Mouse (Mus musculus) limb, embryonic 12.5 days (tissue): ENCODE measurements at regions not wholly inside any gene's neighbourhood (a gene's known extent, or its start where the extent isn't known, plus 50 kb on each side); places are given as distances from the start of the nearest gene placed in this dataset.

Experiments
- ATAC-seq: fragments of 200-750 bp; cut with Nextera tagmentation; 2 replicates; pipeline ENCODE4 v1.8.0; 2017; ENCODE audit warnings: low read depth, moderate TSS enrichment; ENCODE audit not compliant: insufficient number of reproducible peaks, insufficient read depth, low FRiP score, low TSS enrichment
- H3K27ac ChIP-seq: fragments of 300-500 bp; sonication (generic); 2 replicates; pipeline ENCODE4 v1.5.1; 2016; ENCODE audit warnings: mild to moderate bottlenecking, moderate library complexity
- H3K27me3 ChIP-seq: fragments of 300-500 bp; sonication (generic); 2 replicates; pipeline ENCODE4 v1.6.1; 2016; ENCODE audit warnings: mild to moderate bottlenecking, moderate library complexity
- H3K36me3 ChIP-seq: fragments of 300-500 bp; sonication (generic); 2 replicates; pipeline ENCODE4 v1.6.1; 2016; ENCODE audit warnings: mild to moderate bottlenecking, moderate library complexity
- H3K4me1 ChIP-seq: fragments of 300-500 bp; sonication (generic); replicated peaks from 2 replicates; pipeline ENCODE4 v1.6.1; 2016
- H3K4me2 ChIP-seq: fragments of 300-500 bp; sonication (generic); 2 replicates; pipeline ENCODE4 v1.6.1; 2016; ENCODE audit warnings: mild to moderate bottlenecking, moderate library complexity
- H3K4me3 ChIP-seq: fragments of 300-500 bp; sonication (generic); replicated peaks from 2 replicates; pipeline ENCODE4 v1.5.1; 2016; ENCODE audit warnings: mild to moderate bottlenecking
- H3K9ac ChIP-seq: fragments of 300-500 bp; sonication (generic); replicated peaks from 2 replicates; pipeline ENCODE4 v1.6.1; 2016; ENCODE audit warnings: mild to moderate bottlenecking, moderate library complexity
- H3K9me3 ChIP-seq: fragments of 300-500 bp; sonication (generic); 2 replicates; pipeline ENCODE4 v1.6.1; 2016; ENCODE audit warnings: mild to moderate bottlenecking, moderate library complexity
- WGBS: fragments of 180-500 bp; shearing (Covaris S2); methylation state at CpG from one replicate; pipeline ENCODE4 v1.1.7; 2016; 5-methylcytosine and 5-hydroxymethylcytosine counted together

DNA sequence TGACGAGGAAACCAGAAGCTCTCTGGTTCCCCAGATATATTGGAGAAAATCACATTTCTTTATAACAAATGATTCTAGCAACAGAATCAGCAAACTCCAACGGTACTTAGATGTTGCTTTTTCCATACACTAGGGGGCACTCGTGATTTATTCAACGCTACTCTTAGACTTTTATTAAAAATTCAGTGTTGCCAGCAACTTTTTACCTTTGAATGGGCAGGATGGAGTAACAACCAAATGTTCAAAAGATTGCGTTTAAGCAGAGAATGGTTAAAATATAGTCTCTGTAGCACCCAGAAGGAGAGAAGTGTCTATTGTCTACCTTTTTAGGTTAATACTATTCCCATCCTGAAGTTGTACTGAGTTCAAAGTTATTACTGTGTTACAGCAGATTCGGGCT, 715.4 kb upstream of the Cblb start:
- no peak overlapping the region for H3K27ac ChIP-seq
- no peaks in the 10 kb centered on the region for H3K27me3 ChIP-seq
- no peak overlapping the region for H3K4me2 ChIP-seq
- no peak overlapping the region for H3K9ac ChIP-seq
- no peaks in the 10 kb centered on the region for H3K36me3 ChIP-seq
- no peak for ATAC-seq
- H3K9me3 ChIP-seq, result no peaks in the 10 kb centered on the region
- H3K4me3 ChIP-seq, result no peak overlapping the region
- peaks cover 11% of the 10 kb centered on the region for H3K4me1 ChIP-seq
- WGBS, result 14% methylated on average over 6 of the region's 6 CpGs

DNA sequence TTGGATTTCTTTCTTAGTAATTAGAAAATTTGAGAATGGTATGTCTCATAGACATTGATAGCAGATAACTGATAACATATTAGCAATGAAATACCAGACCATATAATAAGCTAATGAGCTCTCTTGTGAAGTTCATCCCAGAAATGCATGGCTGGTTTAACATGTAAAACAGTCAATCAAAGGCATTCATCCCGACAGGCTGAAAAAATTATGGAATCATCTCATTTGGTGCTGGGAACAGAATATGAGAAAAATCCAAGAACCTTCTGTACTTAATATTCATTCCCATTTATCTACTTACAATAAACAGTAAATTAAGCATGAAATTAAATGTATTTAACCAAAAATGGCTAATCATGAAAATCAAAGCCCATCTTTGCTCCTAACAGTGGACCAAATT, 698.8 kb upstream of the Cblb start:
- 81% methylated on average over 1 of the region's 1 CpGs for WGBS
- Histone ChIP-seq H3K27ac (no peak overlapping the region), H3K9ac (no peak overlapping the region), H3K4me2 (no peak overlapping the region), H3K9me3 (no peaks in the 10 kb centered on the region), H3K27me3 (no peaks in the 10 kb centered on the region), H3K36me3 (no peaks in the 10 kb centered on the region), H3K4me3 (no peak overlapping the region), H3K4me1 (no peaks in the 10 kb centered on the region)
- ATAC-seq, result no peak

DNA sequence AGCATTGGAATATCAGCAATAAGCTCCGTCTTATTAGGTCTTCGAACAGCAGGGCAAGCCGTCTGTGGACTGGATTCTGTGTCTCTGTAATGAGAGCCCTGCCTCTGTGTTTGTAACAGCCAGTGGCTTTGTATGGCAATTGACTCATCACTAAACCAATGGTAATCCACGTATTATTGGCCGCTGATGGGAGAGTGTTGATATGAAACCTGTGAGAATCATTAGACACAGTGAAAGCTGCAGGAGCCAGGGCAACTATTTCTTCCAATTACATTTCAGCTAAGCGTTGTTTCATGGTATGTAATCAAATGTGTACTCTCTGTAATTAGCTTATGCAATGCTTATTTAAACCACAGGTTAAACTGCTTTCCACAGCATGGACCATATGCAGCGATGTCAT, 696.1 kb upstream of the Cblb start:
- H3K9me3 ChIP-seq, result no peaks in the 10 kb centered on the region
- no peaks in the 10 kb centered on the region for H3K36me3 ChIP-seq
- no peak overlapping the region for H3K4me2 ChIP-seq
- no peaks in the 10 kb centered on the region for H3K27me3 ChIP-seq
- no peak overlapping the region for H3K4me3 ChIP-seq
- ATAC-seq, result no peak
- H3K9ac ChIP-seq, result no peak overlapping the region
- no peak overlapping the region for H3K27ac ChIP-seq
- whole genome bisulfite sequencing, result 76% methylated on average over 7 of the region's 7 CpGs
- no peaks in the 10 kb centered on the region for H3K4me1 ChIP-seq

DNA sequence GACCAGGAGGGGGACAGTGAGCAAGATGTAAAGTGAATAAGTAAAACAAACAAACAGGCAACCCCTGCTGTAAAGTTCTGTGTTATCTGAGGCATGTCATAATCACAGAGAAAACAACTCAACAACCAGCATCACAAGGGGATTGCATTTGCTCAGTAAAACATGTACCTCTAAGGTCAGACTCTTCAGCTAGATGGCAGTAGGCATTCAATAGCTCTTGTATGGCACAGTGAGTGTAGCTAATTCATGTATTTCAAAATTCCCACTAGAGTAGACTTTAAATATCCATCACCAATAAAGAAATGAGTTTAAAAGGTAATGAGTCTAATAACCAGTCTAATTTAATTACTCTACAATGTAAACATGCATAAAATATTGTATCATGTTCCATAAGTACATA, 683.9 kb upstream of the Cblb start:
- no peaks in the 10 kb centered on the region for H3K27me3 ChIP-seq
- no peak overlapping the region for H3K27ac ChIP-seq
- H3K36me3 ChIP-seq, result no peaks in the 10 kb centered on the region
- no peak overlapping the region for H3K9ac ChIP-seq
- no peak for ATAC-seq
- no peak overlapping the region for H3K4me3 ChIP-seq
- no peaks in the 10 kb centered on the region for H3K4me1 ChIP-seq
- no peak overlapping the region for H3K4me2 ChIP-seq
- no peaks in the 10 kb centered on the region for H3K9me3 ChIP-seq

DNA sequence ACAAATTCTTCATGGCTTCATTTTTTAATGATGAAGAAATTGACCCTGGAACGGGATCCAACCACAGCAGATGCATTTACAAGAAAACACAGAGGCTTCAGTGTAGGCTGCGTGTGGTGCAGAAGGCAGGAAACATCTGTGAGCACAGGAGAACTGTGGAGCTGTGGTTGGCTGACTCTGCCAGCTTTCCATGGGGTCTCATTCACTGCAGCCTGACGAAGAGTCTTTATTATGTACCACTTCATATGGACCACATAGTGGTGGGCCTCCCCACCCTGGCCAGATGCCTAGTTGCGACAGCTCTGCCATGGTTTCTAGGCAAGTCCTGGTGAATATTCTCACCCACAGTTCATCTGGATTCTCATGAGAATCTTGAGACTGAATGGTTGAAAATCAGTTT, 678.9 kb upstream of the Cblb start:
- H3K9me3 ChIP-seq, result no peaks in the 10 kb centered on the region
- no peaks in the 10 kb centered on the region for H3K36me3 ChIP-seq
- peak; percentile 47; the same call in 1 of the 2 replicates for ATAC-seq
- no peak overlapping the region for H3K4me3 ChIP-seq
- no peak overlapping the region for H3K9ac ChIP-seq
- H3K4me1 ChIP-seq, result no peaks in the 10 kb centered on the region
- H3K4me2 ChIP-seq, result no peak overlapping the region
- WGBS, result 47% methylated on average over 4 of the region's 4 CpGs
- H3K27me3 ChIP-seq, result no peaks in the 10 kb centered on the region
- no peak overlapping the region for H3K27ac ChIP-seq

DNA sequence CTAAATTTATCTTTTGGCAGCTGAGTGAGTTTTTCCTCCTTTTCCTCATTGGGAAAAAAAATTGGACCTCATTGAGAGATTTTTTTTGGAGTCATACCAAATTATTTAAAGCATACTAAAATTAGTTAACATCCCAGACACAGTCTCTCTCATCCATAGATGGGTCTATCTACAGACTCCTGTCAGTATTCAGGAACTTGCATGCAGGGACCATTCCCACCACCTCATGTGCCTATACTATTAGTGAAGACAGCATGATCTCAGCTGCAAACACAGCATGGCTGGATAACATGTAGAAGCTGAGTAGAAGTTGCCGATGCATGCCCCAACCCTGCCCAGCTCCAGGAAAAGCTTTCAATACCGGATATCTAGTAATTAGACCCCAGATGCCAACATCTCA, 677.2 kb upstream of the Cblb start:
- Histone ChIP-seq H3K4me3 (no peak overlapping the region), H3K27me3 (no peaks in the 10 kb centered on the region), H3K36me3 (no peaks in the 10 kb centered on the region), H3K27ac (no peak overlapping the region), H3K4me1 (no peaks in the 10 kb centered on the region), H3K9me3 (no peaks in the 10 kb centered on the region), H3K9ac (no peak overlapping the region), H3K4me2 (no peak overlapping the region)
- ATAC-seq, result no peak
- 79% methylated on average over 2 of the region's 2 CpGs for WGBS

DNA sequence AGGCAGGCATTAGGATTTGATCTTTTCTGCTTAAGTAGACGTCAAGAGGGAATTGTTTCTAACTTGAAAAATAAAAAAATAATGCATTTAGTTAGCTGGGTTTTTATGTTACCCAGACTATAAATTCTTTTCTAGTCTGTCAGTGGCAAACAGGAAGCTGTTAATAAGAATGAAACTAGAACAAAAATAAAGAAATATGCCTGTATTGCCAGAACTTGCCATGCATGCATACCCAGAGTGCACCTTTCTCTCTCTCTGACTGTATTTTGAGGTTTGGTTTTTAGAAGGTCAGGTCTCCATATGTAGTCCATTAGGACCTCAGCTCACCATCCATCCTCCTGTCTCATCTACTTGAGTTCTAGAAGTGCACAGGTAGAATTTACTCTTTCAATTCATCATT, 661.0 kb upstream of the Cblb start:
- no peak for ATAC-seq
- 51% methylated on average over 1 of the region's 1 CpGs for WGBS
- H3K27me3 ChIP-seq, result no peaks in the 10 kb centered on the region
- H3K9ac ChIP-seq, result no peak overlapping the region
- no peaks in the 10 kb centered on the region for H3K4me1 ChIP-seq
- no peak overlapping the region for H3K27ac ChIP-seq
- H3K9me3 ChIP-seq, result no peaks in the 10 kb centered on the region
- H3K4me3 ChIP-seq, result no peak overlapping the region
- H3K36me3 ChIP-seq, result no peaks in the 10 kb centered on the region
- H3K4me2 ChIP-seq, result no peak overlapping the region

DNA sequence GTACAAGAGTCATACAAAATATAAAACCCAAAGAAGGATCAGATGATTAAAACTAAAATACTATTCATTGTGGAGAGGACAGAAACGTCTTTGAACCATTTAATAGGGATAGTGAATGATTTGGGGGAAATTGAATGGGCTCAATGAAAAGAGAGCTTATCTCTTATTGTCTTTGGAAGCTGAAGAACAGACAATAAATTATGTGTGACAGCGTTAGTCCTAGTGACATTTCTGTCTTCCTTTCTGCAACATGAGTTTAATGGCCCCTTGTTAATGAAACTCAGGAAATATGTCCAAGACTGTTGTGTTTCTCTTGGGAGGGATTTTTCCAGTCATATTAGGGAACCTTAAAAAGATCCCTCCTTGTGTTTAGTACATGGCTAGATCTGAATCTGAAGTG, 644.6 kb upstream of the Cblb start:
- ATAC-seq, result no peak
- Histone ChIP-seq H3K27ac (no peak overlapping the region), H3K9me3 (no peaks in the 10 kb centered on the region), H3K4me2 (no peak overlapping the region), H3K4me1 (no peaks in the 10 kb centered on the region), H3K36me3 (no peaks in the 10 kb centered on the region), H3K27me3 (no peaks in the 10 kb centered on the region), H3K4me3 (no peak overlapping the region), H3K9ac (no peak overlapping the region)
- WGBS, result 48% methylated on average over 2 of the region's 2 CpGs

DNA sequence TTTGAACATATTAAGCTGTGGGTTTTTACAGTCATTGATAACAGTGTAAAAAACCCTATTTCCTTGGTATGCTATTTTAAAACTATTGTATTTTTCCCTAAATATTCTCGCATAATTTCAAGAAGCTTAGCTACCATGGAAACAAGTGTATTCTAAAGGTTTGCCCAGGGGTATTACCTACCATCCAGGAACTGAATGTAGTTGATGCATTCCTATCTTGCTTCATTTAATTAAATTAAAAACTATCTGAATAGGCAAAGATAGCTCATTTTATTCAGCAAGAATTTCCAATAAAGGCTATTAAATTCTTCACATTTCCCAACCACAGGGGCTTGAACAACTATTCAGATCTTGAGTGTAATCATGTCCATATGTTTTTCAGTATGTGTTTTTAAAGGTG, 643.5 kb upstream of the Cblb start:
- no peak overlapping the region for H3K4me2 ChIP-seq
- no peak overlapping the region for H3K4me3 ChIP-seq
- H3K9ac ChIP-seq, result no peak overlapping the region
- no peaks in the 10 kb centered on the region for H3K9me3 ChIP-seq
- H3K36me3 ChIP-seq, result no peaks in the 10 kb centered on the region
- no peak overlapping the region for H3K27ac ChIP-seq
- no peaks in the 10 kb centered on the region for H3K27me3 ChIP-seq
- 87% methylated on average over 1 of the region's 1 CpGs for WGBS
- ATAC-seq, result no peak
- no peaks in the 10 kb centered on the region for H3K4me1 ChIP-seq

DNA sequence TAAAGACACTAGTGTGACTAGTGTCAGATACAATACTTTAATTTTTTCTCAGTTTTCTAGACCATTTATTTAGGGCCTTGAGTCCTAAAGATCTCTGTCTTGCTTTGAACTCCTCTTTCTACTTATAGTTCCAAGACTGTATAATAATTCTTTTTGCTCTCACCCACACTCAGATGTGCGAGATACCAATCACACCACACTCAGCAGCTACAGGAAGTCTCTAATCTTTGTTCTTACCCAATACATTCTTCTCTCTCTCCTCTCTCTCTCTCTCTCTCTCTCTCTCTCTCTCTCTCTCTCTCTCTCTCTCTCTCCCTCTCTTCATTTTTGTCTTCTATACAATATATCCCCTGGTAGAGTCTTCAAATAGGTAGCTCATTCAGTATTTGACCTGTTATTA, 637.2 kb upstream of the Cblb start:
- Histone ChIP-seq H3K9ac (no peak overlapping the region), H3K27ac (no peak overlapping the region), H3K9me3 (no peaks in the 10 kb centered on the region), H3K36me3 (no peaks in the 10 kb centered on the region), H3K27me3 (no peaks in the 10 kb centered on the region), H3K4me1 (no peaks in the 10 kb centered on the region), H3K4me3 (no peak overlapping the region), H3K4me2 (no peak overlapping the region)
- no peak for ATAC-seq
- WGBS, result 74% methylated on average over 1 of the region's 1 CpGs
